Mouse (Mus musculus) G1E (cell line): ENCODE results near the gene Nubpl.

Source experiments
- CTCF ChIP-seq: IDR thresholded peaks from 2 replicates; pipeline ENCODE4 v1.5.1; 2012; ENCODE audit warnings: low read depth, low read length, inconsistent platforms, mixed read lengths
- GATA1 ChIP-seq: IDR thresholded peaks from 2 replicates; pipeline ENCODE4 v1.6.1; 2012; ENCODE audit warnings: borderline replicate concordance, low read length, inconsistent platforms, mixed read lengths

- no peak for TF ChIP-seq CTCF
- no peak for TF ChIP-seq GATA1
Observed at GRCm38 (mm10) chr12:52284471-52284870, 186.9 kb downstream of the Nubpl start.
